Mouse (Mus musculus) lung, adult 10 weeks (tissue): ENCODE measurements around the gene Smco3. TPM values are rescaled to one million over a fixed set of nuclear protein-coding genes. Genes with fewer than 3 reads are reported as not detected.

ENCODE experiments used
- polyA plus RNA-seq: library from polyadenylated mRNA; stranded (reverse); fragments of 350-450 nt; fragmentation: Illumina TruSeq; extraction: RNeasy Lipid Tissue Mini Kit (QIAGEN cat#74804); gene quantifications from one replicate; pipeline ENCODE4 v1.2.3, GENCODE M21; 2014; ENCODE audit warnings: low read depth, low replicate concordance; ENCODE audit not compliant: insufficient read depth

Gene Smco3
- polyA plus RNA-seq: 0.27 TPM

GRCm38 (mm10) chr6:136835352-136835751, at the start of gene Smco3:
TSS of gene Smco3 (minus strand) at chr6:136835452.

GRCm38 (mm10) chr6:136875670-136876069, 40.4 kb upstream of the Smco3 start, which contains the start of gene Mgp:
TSS of gene Mgp (minus strand) at chr6:136875823.

GRCm38 (mm10) chr6:136857186-136857872, 22.1 kb upstream of the Smco3 start, which contains the start of gene Art4:
TSS of gene Art4 (minus strand) at chr6:136857733.

GRCm38 (mm10) chr6:136827881-136828561, 7.2 kb downstream of the Smco3 start, which contains the start of gene Wbp11:
TSS of gene Wbp11 (minus strand) at chr6:136828233.

GRCm38 (mm10) chr6:136827516-136827880, 7.8 kb downstream of the Smco3 start, which contains the start of gene BC049715:
TSS of gene BC049715 (plus strand) at chr6:136827626.

GRCm38 (mm10) chr6:136808014-136808417, 27.2 kb downstream of the Smco3 start, which contains the start of gene H2afj:
TSS of gene H2afj (plus strand) at chr6:136808244.

GRCm38 (mm10) chr6:136803739-136804633, 31.3 kb downstream of the Smco3 start, which contains the start of gene Hist4h4:
TSS of gene Hist4h4 (minus strand) at chr6:136804415.

GRCm38 (mm10) chr6:136781377-136781986, 53.8 kb downstream of the Smco3 start, which contains the start of gene Gucy2c:
TSS of gene Gucy2c (minus strand) at chr6:136781765.

Other genes starting within 250 kb of the Smco3 start
- gene Plbd1, start 173.5 kb downstream of the Smco3 start, polyA plus RNA-seq: 30.7 TPM
- 0.06 TPM for gene Gucy2c, start 53.7 kb downstream of the Smco3 start, polyA plus RNA-seq
- gene Hist4h4, start 31.0 kb downstream of the Smco3 start, polyA plus RNA-seq: not detected
- 83.2 TPM for gene H2afj, start 27.2 kb downstream of the Smco3 start, polyA plus RNA-seq
- 0.93 TPM for gene BC049715, start 7.8 kb downstream of the Smco3 start, polyA plus RNA-seq
- 21.4 TPM for gene Wbp11, start 7.2 kb downstream of the Smco3 start, polyA plus RNA-seq
- 13.4 TPM for gene Art4, start 22.3 kb upstream of the Smco3 start, polyA plus RNA-seq
- 4,570 TPM for gene Mgp, start 40.4 kb upstream of the Smco3 start, polyA plus RNA-seq
- 0.62 TPM for gene Erp27, start 86.7 kb upstream of the Smco3 start, polyA plus RNA-seq
- 0.66 TPM for gene Pde6h, start 88.4 kb upstream of the Smco3 start, polyA plus RNA-seq
- gene Arhgdib, start 106.4 kb upstream of the Smco3 start, polyA plus RNA-seq: 187 TPM